Mouse (Mus musculus) brain, embryonic 14.5 days (tissue): ENCODE results near the gene D16Ertd472e.

Source experiments
- CTCF ChIP-seq: fragments of 200-500 bp; IDR thresholded peaks from 2 replicates; pipeline ENCODE4 v1.5.1; 2012; ENCODE audit warnings: inconsistent platforms, mild to moderate bottlenecking, moderate library complexity, borderline replicate concordance; ENCODE audit not compliant: insufficient read depth, insufficient read length; ENCODE audit errors: extremely low read depth
- POLR2A ChIP-seq: fragments of 200-500 bp; IDR thresholded peaks from 2 replicates; pipeline ENCODE4 v1.6.1; 2012; ENCODE audit warnings: mild to moderate bottlenecking, inconsistent platforms, borderline replicate concordance; ENCODE audit not compliant: poor library complexity, insufficient read depth, insufficient read length, severe bottlenecking; ENCODE audit errors: extremely low read depth

GRCm38 (mm10) chr16:78547367-78547766 is 29.1 kb downstream of the D16Ertd472e start:
- TF ChIP-seq POLR2A (no peak), CTCF (no peak)
